Mouse (Mus musculus) left cerebral cortex, adult 8-10 months (tissue): ENCODE measurements around the gene Gbp6. TPM values are rescaled to one million over a fixed set of nuclear protein-coding genes. Genes with fewer than 3 reads are reported as not detected.
"Not testable (repeated sequence)": the region's sequence is repeated elsewhere in the genome, so short reads cannot be mapped to it uniquely, and the experiment has no call there.

Experiments used
- DNase-seq, 2 experiments: peaks; one replicate each; pipeline ENCODE4 v3.0.0; 2022; ENCODE audit warnings: low spot score in 2 of 2
- total RNA-seq, 4 experiments: library from RNA; stranded (reverse); gene quantifications; 2 replicates each; pipeline ENCODE4 v1.2.4; 2022

The Gbp6 gene
- 1 to 10 TPM in 3 of 4 experiments, under 1 TPM in 1; 0.93 to 2.6 (median 1.8) TPM for total RNA-seq

DNA sequence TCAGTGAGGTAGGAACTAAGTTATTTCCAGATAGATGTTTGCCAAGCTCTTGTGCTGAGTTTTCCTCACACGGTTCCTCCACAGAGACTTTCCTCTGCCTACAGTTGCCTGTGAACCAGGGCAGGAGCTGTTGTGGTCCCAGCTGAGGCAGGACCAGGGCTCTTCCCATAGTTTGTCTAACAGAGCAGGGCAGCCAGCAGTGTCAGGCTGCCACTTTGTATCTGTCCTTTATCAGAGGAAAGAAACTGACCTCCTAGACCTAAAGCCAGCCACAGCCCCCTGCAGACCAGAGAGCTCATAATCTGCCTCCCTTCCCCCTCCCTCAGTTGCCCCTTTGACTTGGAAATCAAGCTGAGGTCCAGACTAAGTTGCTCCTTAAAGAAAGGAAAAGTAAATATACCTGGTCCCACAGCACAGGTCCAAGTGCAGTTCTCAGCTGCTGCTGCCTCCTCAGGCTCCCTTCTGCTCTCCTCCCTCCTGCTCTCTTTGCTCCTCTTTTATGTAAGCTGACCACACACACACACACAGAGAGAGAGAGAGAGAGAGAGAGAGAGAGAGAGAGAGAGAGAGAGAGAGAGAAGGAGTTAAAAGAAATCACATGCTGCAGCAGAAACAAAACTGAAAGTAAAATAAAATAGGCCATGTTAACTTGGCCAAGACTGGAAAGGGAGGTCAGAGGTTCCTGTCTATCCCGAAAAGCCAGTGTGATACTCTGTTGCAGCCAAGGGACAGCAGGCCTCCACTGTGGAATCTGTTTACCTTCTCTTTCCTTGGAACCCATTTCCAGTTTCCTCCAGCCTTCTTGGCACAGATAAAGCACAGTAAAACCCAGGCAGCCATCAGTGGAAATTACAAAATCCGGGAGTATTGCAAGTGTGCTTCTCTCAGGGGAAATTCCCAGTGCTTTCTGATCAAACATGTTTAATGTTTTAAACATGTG, at the start of gene Gbp6, which contains the start of gene Gm43302:
Gene Gbp6, minus strand, starts transcription at position 473 of the 940 bp plus-strand sequence.
Gene Gm43302, minus strand, starts transcription at position 470 of the 940 bp plus-strand sequence.
- DNase-seq: not testable (repeated sequence)

- DNase-seq: no peak
Observed at GRCm38 (mm10) chr5:105341281-105341680, 47.8 kb upstream of the Gbp6 start.

- no peak for DNase-seq
Observed at GRCm38 (mm10) chr5:105322543-105322942, 29.0 kb upstream of the Gbp6 start.

- no peak for DNase-seq
Observed at GRCm38 (mm10) chr5:105310941-105311340, 17.4 kb upstream of the Gbp6 start.

GRCm38 (mm10) chr5:105309148-105309547, 15.7 kb upstream of the Gbp6 start:
- DNase-seq: not testable (repeated sequence)

- DNase-seq: not testable (repeated sequence)
Observed at GRCm38 (mm10) chr5:105306946-105307345, 13.4 kb upstream of the Gbp6 start.

DNA sequence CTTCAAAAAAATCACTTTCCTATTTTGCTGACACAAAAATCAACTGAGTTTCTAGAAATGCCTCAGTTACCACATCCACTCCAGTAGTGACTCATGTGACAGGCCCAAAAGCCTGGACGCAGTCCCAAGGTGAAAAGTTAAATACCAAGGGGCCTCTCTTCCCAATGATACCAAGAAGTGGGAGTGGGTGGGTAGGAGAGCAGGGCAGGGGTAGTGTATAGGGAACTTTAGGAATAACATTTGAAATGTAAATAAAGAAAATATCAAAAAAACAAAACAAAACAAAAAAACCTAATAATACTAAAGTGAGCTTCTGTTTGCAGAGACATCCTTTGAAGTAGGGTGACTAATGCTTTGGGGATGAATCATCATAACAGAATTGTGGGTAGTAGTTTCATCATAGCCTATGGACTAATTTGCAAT, 12.7 kb upstream of the Gbp6 start:
- no peak for DNase-seq

- DNase-seq: not testable (repeated sequence)
Observed at GRCm38 (mm10) chr5:105305671-105306070, 12.2 kb upstream of the Gbp6 start.

GRCm38 (mm10) chr5:105301963-105302362, 8.5 kb upstream of the Gbp6 start:
- no peak for DNase-seq

GRCm38 (mm10) chr5:105301531-105301930, 8.0 kb upstream of the Gbp6 start:
- no peak for DNase-seq

GRCm38 (mm10) chr5:105295746-105296145, 2.2 kb upstream of the Gbp6 start:
- DNase-seq: no peak

GRCm38 (mm10) chr5:105292492-105292891, 1.0 kb downstream of the Gbp6 start:
- DNase-seq: no peak

GRCm38 (mm10) chr5:105290921-105291320, 2.6 kb downstream of the Gbp6 start:
- not testable (repeated sequence) for DNase-seq

GRCm38 (mm10) chr5:105260673-105261072, 32.8 kb downstream of the Gbp6 start:
- DNase-seq: not testable (repeated sequence)

DNA sequence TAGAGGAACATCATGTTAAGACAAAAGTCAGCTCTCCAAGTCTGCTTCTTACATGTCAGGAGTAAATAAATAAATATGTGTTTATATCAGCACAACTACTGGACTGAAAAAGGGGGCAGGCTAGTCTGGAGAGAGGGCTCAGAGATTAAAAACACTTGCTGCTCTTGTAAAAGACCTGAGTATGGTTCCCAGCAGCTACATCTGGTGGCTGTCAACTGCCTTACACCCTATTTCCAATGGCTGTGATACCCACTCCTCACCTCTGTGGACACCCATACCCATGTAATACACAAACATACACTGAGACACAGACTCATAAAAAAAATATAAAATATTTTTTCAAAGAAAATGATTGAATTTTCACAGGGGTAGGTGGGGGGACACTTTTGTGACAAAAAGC, 41.0 kb downstream of the Gbp6 start:
- no peak for DNase-seq

DNA sequence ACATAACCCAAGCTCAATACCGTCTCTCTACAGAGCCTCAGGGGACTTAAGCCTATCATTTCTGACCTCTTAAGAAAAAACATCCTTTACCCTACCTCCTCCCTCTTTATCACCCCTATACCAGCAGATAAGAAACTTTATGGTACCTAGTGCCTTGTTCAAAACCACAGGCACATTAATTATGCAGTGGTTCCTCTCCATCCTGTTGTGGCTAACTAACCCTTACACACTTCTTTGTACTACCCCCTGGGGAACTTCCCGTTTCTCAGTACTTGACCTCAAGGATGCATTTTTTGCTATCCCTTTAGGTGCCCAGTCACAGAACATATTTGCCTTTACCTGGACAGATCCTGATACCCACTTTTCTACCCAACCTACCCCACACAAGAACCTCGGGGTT, 48.8 kb downstream of the Gbp6 start:
- not testable (repeated sequence) for DNase-seq

- not testable (repeated sequence) for DNase-seq
Observed at GRCm38 (mm10) chr5:105240982-105241381, 52.5 kb downstream of the Gbp6 start.

DNA sequence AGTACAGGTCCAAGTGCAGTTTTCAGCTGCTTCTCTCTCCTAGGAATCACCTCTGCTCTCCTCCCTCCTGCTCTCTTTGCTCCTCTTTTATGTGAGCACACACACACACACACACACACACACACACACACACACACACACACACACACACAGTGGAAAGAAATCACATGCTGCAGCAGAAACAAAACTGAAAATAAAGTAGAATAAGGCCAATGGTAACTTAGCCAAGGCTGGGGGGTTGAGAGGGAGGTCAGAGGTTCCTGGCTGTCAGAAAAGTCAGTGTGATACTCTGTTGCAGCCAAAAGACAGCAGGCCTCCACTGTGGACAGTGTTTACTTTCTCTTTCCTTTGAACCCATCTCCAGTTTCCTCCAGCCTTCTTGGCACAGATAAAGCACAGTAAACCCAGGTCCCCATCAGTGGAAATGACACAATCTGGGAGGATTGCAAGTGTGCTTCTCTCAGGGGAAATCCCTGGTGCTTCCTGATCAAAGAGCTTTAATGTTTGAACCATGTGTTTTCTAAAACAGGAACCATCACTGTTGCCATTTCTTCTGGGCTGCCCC, 53.9 kb downstream of the Gbp6 start, which contains the start of gene Gbp10:
Gene Gbp10, minus strand, starts transcription at position 51 of the 565 bp plus-strand sequence.
- not testable (repeated sequence) for DNase-seq

DNA sequence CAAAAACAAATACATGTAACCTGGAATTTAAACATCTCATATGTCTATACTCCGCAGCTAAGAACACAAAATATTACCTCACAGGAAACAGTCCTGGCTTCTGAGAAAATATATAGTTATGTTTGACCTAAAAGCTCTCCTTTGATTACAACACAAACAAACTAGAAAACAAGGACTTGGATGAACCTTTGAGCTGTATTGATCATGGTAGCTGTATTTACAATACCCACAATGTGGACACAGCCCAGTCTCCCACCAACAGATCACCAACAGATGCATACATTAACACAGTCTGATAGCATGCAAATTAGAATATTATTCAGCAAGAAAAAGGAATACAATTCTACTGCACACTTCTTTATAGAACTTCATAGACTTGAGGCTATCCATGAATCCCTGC, 55.1 kb downstream of the Gbp6 start:
- not testable (repeated sequence) for DNase-seq

DNA sequence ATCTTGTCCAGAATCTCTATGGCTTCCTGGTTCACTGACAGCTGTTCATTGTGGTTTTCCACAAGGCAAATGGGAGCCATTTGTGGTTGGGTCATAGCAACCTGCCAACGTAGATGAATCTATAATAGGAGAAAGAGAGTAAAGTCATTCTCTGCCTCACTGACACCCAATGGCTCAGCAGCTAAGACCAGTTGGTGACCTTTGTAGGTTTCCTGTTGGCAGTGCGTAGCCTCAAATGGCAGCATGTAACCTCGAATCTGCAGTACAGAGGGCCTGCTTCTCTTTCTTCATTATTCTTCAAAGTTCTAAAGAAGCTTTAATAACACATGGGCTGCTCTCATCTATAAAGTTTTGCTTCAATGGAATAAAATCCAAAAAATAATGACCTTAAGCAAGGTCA, 57.5 kb downstream of the Gbp6 start:
- DNase-seq: not testable (repeated sequence)
